Comparison of ENCODE assay signal across 19 mouse cellular contexts in genomic region chr8:116954415-116954814, GRCm38 (mm10). TPM values are rescaled to one million over a fixed set of nuclear protein-coding genes. Genes with fewer than 3 reads are reported as not detected.
DNase-seq lines count a peak whose midpoint lies in the region; ATAC-seq and TF ChIP-seq lines count a peak whose summit lies in the region.
"Had no signal": no experiment of that assay in that cellular context is flagged by ENCODE, and none has a peak within 500 bp of the region (broad histone marks: within the 10 kb centered on the region; RNA-seq: fewer than 3 reads in every experiment).

No protein-coding gene starts in this region.

- intact Hi-C loops in gastrocnemius, postnatal 14 days (cut with DNase I; ENCODE audit: low total_unique reads): no loop called here

- no peak for ATAC-seq in hindbrain, postnatal 0 days
- ATAC-seq: midbrain, embryonic 13.5 days; Patski had no signal

- H3K27me3 ChIP-seq in hindbrain, postnatal 0 days (ENCODE audit: insufficient read depth, low read length): no peaks in the 10 kb centered on the region
- H3K27me3 ChIP-seq: hindbrain, embryonic 15.5 days; midbrain, embryonic 13.5 days; Patski had no signal

- H3K4me3 ChIP-seq in hindbrain, postnatal 0 days (ENCODE audit: low read length): no peak overlapping the region
- H3K4me3 ChIP-seq: forebrain, embryonic 10.5 days; hindbrain, embryonic 15.5 days; midbrain, embryonic 13.5 days had no signal

- 91% methylated on average over 9 of the region's 9 CpGs for WGBS in hindbrain, postnatal 0 days

- H3K4me2 ChIP-seq in hindbrain, postnatal 0 days (ENCODE audit: low read depth, low read length): no peak overlapping the region
- H3K4me2 ChIP-seq: hindbrain, embryonic 15.5 days; midbrain, embryonic 13.5 days had no signal

- H3K9ac ChIP-seq in hindbrain, postnatal 0 days (replicated peaks; ENCODE audit: low read length): no peak overlapping the region
- H3K9ac ChIP-seq: hindbrain, embryonic 15.5 days; midbrain, embryonic 13.5 days had no signal

- DNase-seq in brain, adult 2 months (ENCODE audit: low read depth, low spot score): peak; percentile 90
- DNase-seq in layer of hippocampus, adult 11-12 months (ENCODE audit: low spot score): peak; percentile 88
- DNase-seq in left cerebral cortex, adult 18-20 months (ENCODE audit: low spot score in 2 of 2): peak; percentile 86 to 90
- DNase-seq in right cerebral cortex, postnatal 10 days (ENCODE audit: low spot score in 2 of 2): peak; percentile 87 to 92
- DNase-seq in gastrocnemius, postnatal 14 days: no peak
- DNase-seq in spleen, postnatal 4 days (ENCODE audit: low spot score in 2 of 2): no peak
- DNase-seq in hindbrain, postnatal 0 days (ENCODE audit: low spot score): no peak
- DNase-seq: cerebellum, adult 18-20 months; gastrocnemius, postnatal 10 days; heart, postnatal 14 days; kidney, adult 8-10 months; kidney, postnatal 4 days; liver; lung, adult 2 months had no signal

- no peak for TF ChIP-seq CTCF in hindbrain, postnatal 0 days (IDR thresholded peaks at IDR 0.05; ENCODE audit: low read depth)

- H3K27ac ChIP-seq in hindbrain, postnatal 0 days: no peak overlapping the region
- H3K27ac ChIP-seq: forebrain, embryonic 10.5 days; hindbrain, embryonic 15.5 days; macrophage; midbrain, embryonic 13.5 days had no signal

- H3K36me3 ChIP-seq in hindbrain, postnatal 0 days (ENCODE audit: insufficient read depth, low read length): peaks cover 47% of the 10 kb centered on the region

- H3K9me3 ChIP-seq in hindbrain, postnatal 0 days (ENCODE audit: low read length): no peaks in the 10 kb centered on the region
- H3K9me3 ChIP-seq: forebrain, embryonic 10.5 days; hindbrain, embryonic 15.5 days; midbrain, embryonic 13.5 days had no signal

- H3K4me1 ChIP-seq in hindbrain, postnatal 0 days (ENCODE audit: insufficient read depth, low read length): no peaks in the 10 kb centered on the region
- H3K4me1 ChIP-seq: forebrain, embryonic 10.5 days; hindbrain, embryonic 15.5 days; midbrain, embryonic 13.5 days had no signal

RNA-seq across cellular contexts. Expression of gene Atmin, which starts 11.2 kb away (rescaled TPM):
- 10 to 100 TPM; 76.7 to 77.7 TPM for total RNA-seq in left cerebral cortex, adult 18-20 months (2021)
- total RNA-seq in gastrocnemius, postnatal 14 days (2021): 10 to 100 TPM; 10.9 to 12.2 TPM
- 40.7 and 47.3 TPM in 2 replicates for total RNA-seq in hindbrain, postnatal 0 days (2014; rRNA removed)
- 18.3 and 20.8 TPM in 2 replicates for polyA plus RNA-seq in hindbrain, postnatal 0 days (2015; fragmentation: Nextera tagmentation; extraction: Ambion mirVana)

RNA-seq across cellular contexts. Expression of gene 1700030J22Rik, which starts 24.3 kb away (rescaled TPM):
- total RNA-seq in left cerebral cortex, adult 18-20 months (2021): 10 to 100 TPM; 10.1 to 11.8 TPM
- under 1 TPM; 0.14 to 0.24 TPM for total RNA-seq in gastrocnemius, postnatal 14 days (2021)
- total RNA-seq in hindbrain, postnatal 0 days (2014; rRNA removed): 5.2 and 7.0 TPM in 2 replicates
- 5.7 and 5.8 TPM in 2 replicates for polyA plus RNA-seq in hindbrain, postnatal 0 days (2015; fragmentation: Nextera tagmentation; extraction: Ambion mirVana)

RNA-seq across cellular contexts. Expression of gene Cenpn, which starts 32.9 kb away (rescaled TPM):
- total RNA-seq in left cerebral cortex, adult 18-20 months (2021): 1 to 10 TPM; 1.0 to 2.0 TPM
- total RNA-seq in gastrocnemius, postnatal 14 days (2021): 1 to 10 TPM; 1.9 to 2.1 TPM
- total RNA-seq in hindbrain, postnatal 0 days (2014; rRNA removed): 4.3 and 4.7 TPM in 2 replicates
- polyA plus RNA-seq in hindbrain, postnatal 0 days (2015; fragmentation: Nextera tagmentation; extraction: Ambion mirVana): 8.4 and 9.8 TPM in 2 replicates

RNA-seq across cellular contexts. Expression of gene Cmc2, which starts 33.2 kb away (rescaled TPM):
- 10 to 100 TPM; 17.8 to 18.2 TPM for total RNA-seq in left cerebral cortex, adult 18-20 months (2021)
- total RNA-seq in gastrocnemius, postnatal 14 days (2021): 10 to 100 TPM; 25.3 to 27.7 TPM
- total RNA-seq in hindbrain, postnatal 0 days (2014; rRNA removed): 12.6 and 16.8 TPM in 2 replicates
- polyA plus RNA-seq in hindbrain, postnatal 0 days (2015; fragmentation: Nextera tagmentation; extraction: Ambion mirVana): 36.3 TPM in 2 replicates

RNA-seq across cellular contexts. Expression of gene Gcsh, which starts 38.9 kb away (rescaled TPM):
- total RNA-seq in left cerebral cortex, adult 18-20 months (2021): 10 to 100 TPM; 39.1 to 47.5 TPM
- 10 to 100 TPM; 41.5 to 42.2 TPM for total RNA-seq in gastrocnemius, postnatal 14 days (2021)
- 41.0 and 44.6 TPM in 2 replicates for total RNA-seq in hindbrain, postnatal 0 days (2014; rRNA removed)
- 128 and 131 TPM in 2 replicates for polyA plus RNA-seq in hindbrain, postnatal 0 days (2015; fragmentation: Nextera tagmentation; extraction: Ambion mirVana)

Comparison
In these comparisons a context has a peak if more than half of its experiments do, and no peak if none do; other contexts are left out.
1. DNase-seq: peak in brain, adult 2 months (single experiment), layer of hippocampus, adult 11-12 months (single experiment), left cerebral cortex, adult 18-20 months (2 of 2) and right cerebral cortex, postnatal 10 days (2 of 2); none in gastrocnemius, postnatal 14 days (single experiment), spleen, postnatal 4 days (0 of 2) and hindbrain, postnatal 0 days (single experiment).